Mouse (Mus musculus) neural tube, embryonic 15.5 days (tissue): ENCODE measurements around the gene Otof. TPM values are rescaled to one million over a fixed set of nuclear protein-coding genes. Genes with fewer than 3 reads are reported as not detected.
A peak's percentile ranks its signal among the peaks of the same experiment; 100 is the strongest.

Source experiments
- ATAC-seq: fragments of 200-750 bp; cut with Nextera tagmentation; 2 replicates; pipeline ENCODE4 v1.8.0; 2017; ENCODE audit warnings: mild to moderate bottlenecking, moderate TSS enrichment, moderate library complexity; ENCODE audit not compliant: low FRiP score
- H3K27ac ChIP-seq: fragments of 300-500 bp; sonication (generic); replicated peaks from 2 replicates; pipeline ENCODE4 v1.5.1; 2015; ENCODE audit warnings: mild to moderate bottlenecking, inconsistent platforms
- H3K27me3 ChIP-seq: fragments of 300-500 bp; sonication (generic); replicated peaks from 2 replicates; pipeline ENCODE4 v1.6.1; 2015; ENCODE audit warnings: inconsistent platforms
- H3K36me3 ChIP-seq: fragments of 300-500 bp; sonication (generic); 2 replicates; pipeline ENCODE4 v1.6.1; 2015; ENCODE audit warnings: inconsistent platforms
- H3K4me1 ChIP-seq: fragments of 300-500 bp; sonication (generic); 2 replicates; pipeline ENCODE4 v1.6.1; 2015; ENCODE audit warnings: inconsistent platforms
- H3K4me2 ChIP-seq: fragments of 300-500 bp; sonication (generic); 2 replicates; pipeline ENCODE4 v1.6.1; 2015; ENCODE audit warnings: inconsistent platforms, mild to moderate bottlenecking, moderate library complexity
- H3K4me3 ChIP-seq: fragments of 300-500 bp; sonication (generic); replicated peaks from 2 replicates; pipeline ENCODE4 v1.5.1; 2015; ENCODE audit warnings: mild to moderate bottlenecking, inconsistent platforms
- H3K9ac ChIP-seq: fragments of 300-500 bp; sonication (generic); replicated peaks from 2 replicates; pipeline ENCODE4 v1.6.1; 2015; ENCODE audit warnings: mild to moderate bottlenecking, inconsistent platforms
- H3K9me3 ChIP-seq: fragments of 300-500 bp; sonication (generic); replicated peaks from 2 replicates; pipeline ENCODE4 v1.6.1; 2016; ENCODE audit warnings: inconsistent platforms
- WGBS: fragments of 180-500 bp; shearing (Covaris S2); methylation state at CpG from one replicate; pipeline ENCODE4 v1.1.7; 2015; ENCODE audit warnings: mixed read lengths; 5-methylcytosine and 5-hydroxymethylcytosine counted together
- polyA plus RNA-seq: library from polyadenylated mRNA; unstranded; fragments of >200 nt; fragmentation: Nextera tagmentation; extraction: Ambion mirVana; gene quantifications from 2 replicates; pipeline ENCODE4 v1.2.1, GENCODE M21; 2015

Gene Otof
- 7.2 and 7.8 TPM in 2 replicates for polyA plus RNA-seq

DNA sequence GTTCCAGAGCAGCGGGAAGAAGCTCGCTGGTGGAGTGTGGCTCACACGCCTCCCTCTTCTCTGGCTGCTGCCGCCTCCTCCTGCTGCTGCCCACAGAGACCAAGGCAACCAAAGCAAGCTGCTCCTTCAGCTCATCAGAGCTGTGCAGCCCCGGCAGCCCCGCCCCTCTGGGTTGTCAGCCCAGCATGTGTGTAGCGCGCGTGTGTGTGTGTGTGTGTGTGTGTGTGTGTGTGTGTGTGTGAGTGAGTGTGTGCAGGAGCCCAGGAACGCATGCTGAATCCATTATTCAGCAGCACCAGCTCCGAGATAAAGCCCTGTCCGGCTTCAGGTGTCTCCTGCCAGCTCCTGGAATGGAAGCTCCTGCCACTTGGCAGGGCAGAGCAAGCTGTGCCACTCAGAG, at the start of gene Otof:
Otof (minus strand) TSS at position 112 of the 400 bp plus-strand sequence.
- peaks cover 45% of the 10 kb centered on the region for H3K4me1 ChIP-seq
- WGBS, result 13% methylated on average over 12 of the region's 12 CpGs
- peak; percentile 72 for ATAC-seq
- peak within 1 kb of the TSS; percentile 56; the same call in 1 of the 2 replicates for H3K27ac ChIP-seq
- no peaks in the 10 kb centered on the region for H3K36me3 ChIP-seq
- peak within 1 kb of the TSS; percentile 16; the same call in 1 of the 2 replicates for H3K4me3 ChIP-seq
- peak within 1 kb of the TSS; percentile 47 for H3K4me2 ChIP-seq
- H3K9me3 ChIP-seq, result no peaks in the 10 kb centered on the region
- H3K9ac ChIP-seq, result no peak within 1 kb of the TSS
- peaks cover 15% of the 10 kb centered on the region; the same call in 1 of the 2 replicates for H3K27me3 ChIP-seq

DNA sequence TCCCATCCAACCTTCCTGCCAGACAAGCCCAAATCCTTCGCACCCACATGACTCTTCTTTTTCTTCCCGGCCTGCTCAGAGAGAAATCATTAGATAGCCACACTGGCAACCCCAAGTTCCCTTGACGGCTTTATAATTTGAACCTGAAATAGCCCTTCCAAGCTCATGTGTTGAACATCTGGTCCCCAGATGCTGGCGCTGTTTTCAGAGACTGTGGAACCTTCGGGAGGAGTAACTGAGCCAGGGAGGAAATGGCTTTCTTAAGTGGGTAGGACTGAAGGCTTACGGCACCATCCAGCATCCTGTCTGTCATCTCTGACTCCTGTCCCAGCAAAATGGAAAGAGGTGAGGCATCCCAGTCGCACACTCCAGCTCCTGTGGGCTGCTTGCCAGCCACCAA, 35.6 kb upstream of the Otof start:
- Histone ChIP-seq H3K27me3 (no peaks in the 10 kb centered on the region), H3K9me3 (no peaks in the 10 kb centered on the region), H3K4me3 (no peak overlapping the region), H3K4me2 (no peak overlapping the region), H3K36me3 (no peaks in the 10 kb centered on the region), H3K4me1 (no peaks in the 10 kb centered on the region), H3K9ac (no peak overlapping the region), H3K27ac (no peak overlapping the region)
- no peak for ATAC-seq
- 80% methylated on average over 7 of the region's 7 CpGs for WGBS

DNA sequence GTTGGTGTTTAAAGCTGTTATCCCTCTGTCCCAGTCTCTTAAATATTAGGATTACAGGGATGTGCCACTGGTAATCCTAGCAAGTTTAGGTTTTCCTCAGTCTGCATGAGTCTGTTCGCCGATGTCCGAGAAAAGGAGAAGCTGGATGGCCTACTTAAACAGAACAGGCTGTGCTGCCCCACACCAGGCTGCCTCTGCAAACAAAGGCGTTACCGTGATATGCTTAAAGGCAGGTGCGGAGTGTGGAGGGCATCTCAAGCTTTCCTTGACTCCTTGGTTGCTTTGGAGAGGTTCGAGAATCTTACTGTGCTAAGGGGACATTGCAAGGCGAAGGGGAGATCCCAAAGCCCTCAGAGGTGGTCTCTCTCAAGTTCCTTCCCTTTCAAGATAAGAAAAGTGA, 35.1 kb upstream of the Otof start:
- no peak for ATAC-seq
- H3K9ac ChIP-seq, result no peak overlapping the region
- no peak overlapping the region for H3K27ac ChIP-seq
- WGBS, result 87% methylated on average over 8 of the region's 8 CpGs
- no peak overlapping the region for H3K4me3 ChIP-seq
- H3K27me3 ChIP-seq, result no peaks in the 10 kb centered on the region
- H3K4me2 ChIP-seq, result no peak overlapping the region
- no peaks in the 10 kb centered on the region for H3K9me3 ChIP-seq
- no peaks in the 10 kb centered on the region for H3K36me3 ChIP-seq
- no peaks in the 10 kb centered on the region for H3K4me1 ChIP-seq

GRCm38 (mm10) chr5:30495288-30495687, 33.6 kb upstream of the Otof start:
- Histone ChIP-seq H3K27ac (no peak overlapping the region), H3K27me3 (no peaks in the 10 kb centered on the region), H3K9me3 (no peaks in the 10 kb centered on the region), H3K4me2 (no peak overlapping the region), H3K9ac (no peak overlapping the region), H3K4me3 (no peak overlapping the region), H3K4me1 (no peaks in the 10 kb centered on the region), H3K36me3 (no peaks in the 10 kb centered on the region)
- no peak for ATAC-seq
- 48% methylated on average over 2 of the region's 2 CpGs for WGBS

DNA sequence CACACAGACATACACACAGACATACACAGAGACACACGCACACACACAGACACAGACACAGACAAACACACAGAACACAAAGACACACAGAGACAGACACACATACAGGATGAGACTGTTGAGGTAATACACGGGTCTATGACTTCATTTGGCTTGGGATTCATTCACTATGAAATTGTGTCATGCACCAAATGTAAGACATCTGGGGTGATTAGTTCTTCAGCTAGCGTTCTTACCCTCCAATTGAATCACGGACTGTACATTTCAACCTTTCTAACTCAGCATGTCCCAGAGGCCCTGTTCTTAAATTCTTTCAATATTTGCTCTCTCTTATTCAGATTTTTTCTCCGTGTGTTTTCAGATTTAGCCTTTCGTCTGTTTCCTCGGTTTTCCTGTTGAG, 32.9 kb upstream of the Otof start:
- H3K9me3 ChIP-seq, result no peaks in the 10 kb centered on the region
- ATAC-seq, result no peak
- H3K4me3 ChIP-seq, result no peak overlapping the region
- no peak overlapping the region for H3K9ac ChIP-seq
- no peaks in the 10 kb centered on the region for H3K27me3 ChIP-seq
- no peak overlapping the region for H3K27ac ChIP-seq
- no peaks in the 10 kb centered on the region for H3K4me1 ChIP-seq
- 86% methylated on average over 7 of the region's 7 CpGs for WGBS
- no peak overlapping the region for H3K4me2 ChIP-seq
- H3K36me3 ChIP-seq, result no peaks in the 10 kb centered on the region

DNA sequence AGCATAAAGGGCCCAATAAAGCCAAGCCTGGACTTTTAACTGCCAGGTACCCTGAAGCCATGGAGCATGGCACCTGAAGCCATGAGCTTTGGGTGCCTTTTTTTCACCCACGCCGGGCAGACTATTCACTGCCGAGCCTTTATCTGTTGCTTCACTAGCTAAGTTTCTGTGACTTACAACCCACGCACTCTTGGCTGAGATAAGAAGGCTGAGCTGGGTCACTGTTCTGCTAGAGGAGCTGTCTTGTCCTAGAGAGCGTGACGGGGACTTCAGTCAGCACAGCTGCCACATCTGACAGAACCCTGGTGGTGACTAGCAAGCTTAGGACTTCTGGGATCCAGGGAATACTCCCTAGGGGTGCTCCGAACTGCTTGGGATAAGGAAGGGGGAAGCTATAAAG, 32.0 kb upstream of the Otof start:
- Histone ChIP-seq H3K4me1 (no peaks in the 10 kb centered on the region), H3K4me2 (no peak overlapping the region), H3K9me3 (no peaks in the 10 kb centered on the region), H3K27me3 (no peaks in the 10 kb centered on the region), H3K36me3 (no peaks in the 10 kb centered on the region), H3K4me3 (no peak overlapping the region), H3K9ac (no peak overlapping the region), H3K27ac (no peak overlapping the region)
- 82% methylated on average over 7 of the region's 7 CpGs for WGBS
- ATAC-seq, result no peak

- no peaks in the 10 kb centered on the region for H3K9me3 ChIP-seq
- no peak overlapping the region for H3K4me3 ChIP-seq
- H3K4me2 ChIP-seq, result no peak overlapping the region
- H3K36me3 ChIP-seq, result no peaks in the 10 kb centered on the region
- H3K4me1 ChIP-seq, result no peaks in the 10 kb centered on the region
- 77% methylated on average over 5 of the region's 5 CpGs for WGBS
- no peak overlapping the region for H3K9ac ChIP-seq
- no peak for ATAC-seq
- no peak overlapping the region for H3K27ac ChIP-seq
- H3K27me3 ChIP-seq, result no peaks in the 10 kb centered on the region
These were observed 29.1 kb upstream of the Otof start for GRCm38 (mm10) chr5:30490845-30491244.

GRCm38 (mm10) chr5:30490215-30490614, 28.5 kb upstream of the Otof start:
- Histone ChIP-seq H3K9ac (no peak overlapping the region), H3K4me1 (no peaks in the 10 kb centered on the region), H3K4me2 (no peak overlapping the region), H3K27ac (no peak overlapping the region), H3K4me3 (no peak overlapping the region), H3K9me3 (no peaks in the 10 kb centered on the region), H3K27me3 (no peaks in the 10 kb centered on the region), H3K36me3 (no peaks in the 10 kb centered on the region)
- no peak for ATAC-seq

DNA sequence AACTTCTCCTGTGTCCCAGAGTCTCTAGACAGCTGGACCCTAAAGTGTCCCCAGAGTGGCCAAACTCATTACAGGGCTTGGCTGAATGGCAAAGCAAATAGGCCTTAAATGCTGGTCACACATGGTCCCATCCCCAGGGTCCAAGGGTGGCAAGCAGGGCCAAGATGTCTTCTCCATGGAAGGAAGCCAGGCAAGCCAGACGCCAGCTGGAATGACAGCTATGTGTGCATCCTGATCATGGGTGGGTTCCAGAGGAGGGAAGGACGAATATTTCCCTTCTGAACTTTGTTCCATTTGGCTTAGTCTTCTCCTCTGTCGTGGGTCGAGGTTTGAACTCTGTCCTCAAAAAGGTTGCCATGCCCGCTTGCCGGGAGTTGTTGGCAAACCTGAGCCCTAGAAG, 23.4 kb upstream of the Otof start:
- no peak overlapping the region for H3K4me3 ChIP-seq
- H3K27me3 ChIP-seq, result no peaks in the 10 kb centered on the region
- no peaks in the 10 kb centered on the region for H3K36me3 ChIP-seq
- H3K9me3 ChIP-seq, result no peaks in the 10 kb centered on the region
- no peak overlapping the region for H3K27ac ChIP-seq
- no peaks in the 10 kb centered on the region for H3K4me1 ChIP-seq
- no peak overlapping the region for H3K9ac ChIP-seq
- no peak for ATAC-seq
- WGBS, result 85% methylated on average over 6 of the region's 6 CpGs
- H3K4me2 ChIP-seq, result no peak overlapping the region

DNA sequence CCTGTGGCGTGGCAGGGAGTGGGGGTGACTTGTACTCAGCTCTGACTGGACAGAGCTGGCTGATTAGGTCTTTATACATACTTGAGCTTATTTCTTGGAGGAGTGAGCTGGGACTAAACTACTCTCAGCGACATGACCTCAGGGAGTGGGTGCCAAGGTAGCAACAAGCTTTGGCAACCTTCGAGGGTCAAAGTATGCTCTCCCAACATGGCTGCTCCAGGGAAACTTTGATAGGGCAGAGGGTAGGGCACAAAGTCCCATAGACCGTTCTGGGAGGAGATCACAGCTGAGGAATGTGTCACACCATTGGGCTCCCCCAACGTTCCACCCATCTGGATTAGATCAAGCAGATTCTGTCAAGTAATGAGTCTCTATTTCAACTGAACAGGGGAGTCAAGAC, 22.9 kb upstream of the Otof start:
- ATAC-seq, result no peak
- no peaks in the 10 kb centered on the region for H3K36me3 ChIP-seq
- 84% methylated on average over 5 of the region's 5 CpGs for WGBS
- H3K27ac ChIP-seq, result no peak overlapping the region
- no peaks in the 10 kb centered on the region for H3K27me3 ChIP-seq
- no peaks in the 10 kb centered on the region for H3K9me3 ChIP-seq
- no peak overlapping the region for H3K9ac ChIP-seq
- no peak overlapping the region for H3K4me3 ChIP-seq
- H3K4me1 ChIP-seq, result no peaks in the 10 kb centered on the region
- no peak overlapping the region for H3K4me2 ChIP-seq

- WGBS, result 81% methylated on average over 8 of the region's 8 CpGs
These were observed 21.8 kb upstream of the Otof start for GRCm38 (mm10) chr5:30483533-30483932.

GRCm38 (mm10) chr5:30482319-30482718, 20.6 kb upstream of the Otof start:
- no peak for ATAC-seq
- no peaks in the 10 kb centered on the region for H3K4me1 ChIP-seq
- H3K27ac ChIP-seq, result no peak overlapping the region
- H3K36me3 ChIP-seq, result no peaks in the 10 kb centered on the region
- H3K9ac ChIP-seq, result no peak overlapping the region
- no peaks in the 10 kb centered on the region for H3K27me3 ChIP-seq
- no peak overlapping the region for H3K4me2 ChIP-seq
- 14% methylated on average over 5 of the region's 5 CpGs for WGBS
- H3K9me3 ChIP-seq, result no peaks in the 10 kb centered on the region
- no peak overlapping the region for H3K4me3 ChIP-seq

More at GRCm38 (mm10) chr5:30483533-30483932, 21.8 kb upstream of the Otof start:
- H3K9ac ChIP-seq, result no peak overlapping the region
- H3K4me3 ChIP-seq, result no peak overlapping the region
- H3K27ac ChIP-seq, result no peak overlapping the region
- H3K36me3 ChIP-seq, result no peaks in the 10 kb centered on the region
- H3K4me1 ChIP-seq, result no peaks in the 10 kb centered on the region
- H3K27me3 ChIP-seq, result no peaks in the 10 kb centered on the region
- H3K9me3 ChIP-seq, result no peaks in the 10 kb centered on the region
- no peak overlapping the region for H3K4me2 ChIP-seq
- ATAC-seq, result no peak

DNA sequence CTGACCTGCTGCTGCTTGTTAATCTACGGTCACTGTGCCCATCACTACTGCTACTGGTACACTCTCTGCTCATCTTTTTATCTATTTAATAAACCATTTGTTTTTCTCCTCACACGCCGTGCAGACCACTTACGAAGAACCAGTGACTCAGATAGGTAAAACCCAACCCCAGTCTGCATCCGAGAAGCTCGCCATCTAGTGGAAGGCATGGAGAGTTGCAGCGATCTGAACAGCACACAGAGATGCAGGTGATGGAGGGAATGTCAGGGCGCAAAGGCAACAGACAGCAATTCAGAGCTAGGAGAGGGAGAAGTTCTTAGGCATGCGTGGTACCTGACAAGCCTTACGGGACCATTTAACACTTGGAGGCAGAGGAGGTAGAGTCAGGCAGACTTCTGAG, 14.8 kb upstream of the Otof start:
- no peak for ATAC-seq
- no peak overlapping the region for H3K27ac ChIP-seq

More for the DNA sequence above, 14.8 kb upstream of the Otof start:
- Histone ChIP-seq H3K27me3 (no peaks in the 10 kb centered on the region), H3K4me2 (no peak overlapping the region), H3K36me3 (no peaks in the 10 kb centered on the region), H3K9me3 (no peaks in the 10 kb centered on the region), H3K4me1 (no peaks in the 10 kb centered on the region), H3K9ac (no peak overlapping the region), H3K4me3 (no peak overlapping the region)
- 43% methylated on average over 10 of the region's 10 CpGs for WGBS
